8 mouse cellular contexts compared by ENCODE assay signal in genomic region chr4:106854361-106855309, GRCm38 (mm10). TPM values are rescaled to one million over a fixed set of nuclear protein-coding genes. Genes with fewer than 3 reads are reported as not detected.
DNase-seq lines count a peak whose midpoint lies in the region; ATAC-seq and TF ChIP-seq lines count a peak whose summit lies in the region.

No protein-coding gene starts in this region.

- H3K4me3 ChIP-seq in kidney, postnatal 0 days (replicated peaks; ENCODE audit: low read depth, low read length) = 0 out of 2 replicates have a peak overlapping the region, but pooled peaks have one; percentile 2
- peak overlapping the region; percentile 8; the same call in 1 of the 2 replicates for H3K4me3 ChIP-seq in cortical plate, adult 2 months (ENCODE audit: insufficient read depth, low read length)
- no peak overlapping the region for H3K4me3 ChIP-seq in hindbrain, embryonic 14.5 days (replicated peaks; ENCODE audit: low read length)
- H3K4me3 ChIP-seq in midbrain, embryonic 16.5 days (ENCODE audit: low read depth, low read length) = no peak overlapping the region

- TF ChIP-seq CTCF in kidney, postnatal 0 days (IDR thresholded peaks at IDR 0.05; ENCODE audit: low read depth) = no peak
- TF ChIP-seq CTCF in cortical plate, adult 2 months (IDR thresholded peaks at IDR 0.05; ENCODE audit: extremely low read depth, insufficient read depth, low read length) = no peak

- peak; percentile 53; the same call in 1 of the 2 replicates for ATAC-seq in kidney, postnatal 0 days (replicated peaks; ENCODE audit: low FRiP score, low read depth)
- peak; percentile 81 for ATAC-seq in hindbrain, embryonic 14.5 days (ENCODE audit: low FRiP score)
- peak; percentile 77 for ATAC-seq in midbrain, embryonic 16.5 days

- H3K4me1 ChIP-seq in kidney, postnatal 0 days (replicated peaks; ENCODE audit: insufficient read depth, low read length) = peaks cover 13% of the 10 kb centered on the region; the same call in 1 of the 2 replicates
- no peaks in the 10 kb centered on the region for H3K4me1 ChIP-seq in cortical plate, adult 2 months (ENCODE audit: control insufficient read depth, insufficient read depth, low read length)
- H3K4me1 ChIP-seq in hindbrain, embryonic 14.5 days (replicated peaks; ENCODE audit: control insufficient read depth, insufficient read depth, low read length) = peaks cover 22% of the 10 kb centered on the region
- H3K4me1 ChIP-seq in midbrain, embryonic 16.5 days (ENCODE audit: control insufficient read depth, insufficient read depth, low read length) = peaks cover 20% of the 10 kb centered on the region

- TF ChIP-seq POLR2A in cortical plate, adult 2 months (IDR thresholded peaks at IDR 0.05; ENCODE audit: extremely low read depth, insufficient read depth, low read length) = 0 out of 2 replicates have a peak, but pooled peaks have one; percentile 23

- peak; percentile 65 for DNase-seq in kidney, postnatal 0 days (ENCODE audit: low spot score)
- no peak for DNase-seq in kidney, adult 18-20 months
- no peak for DNase-seq in hindbrain, embryonic 14.5 days (ENCODE audit: low spot score)
- DNase-seq in T-cell, adult 2 months (ENCODE audit: low spot score) = no peak
- DNase-seq in frontal cortex, postnatal 14 days (ENCODE audit: low spot score in 2 of 2) = no peak
- no peak for DNase-seq in cerebellum, adult 8-10 months

- 12% methylated on average over 15 of the region's 15 CpGs for WGBS in kidney, postnatal 0 days
- WGBS in hindbrain, embryonic 14.5 days = 9% methylated on average over 14 of the region's 15 CpGs
- 7% methylated on average over 15 of the region's 15 CpGs for WGBS in midbrain, embryonic 16.5 days

- H3K9ac ChIP-seq in kidney, postnatal 0 days (ENCODE audit: low read depth, low read length) = no peak overlapping the region
- H3K9ac ChIP-seq in hindbrain, embryonic 14.5 days = peak overlapping the region; percentile 22
- H3K9ac ChIP-seq in midbrain, embryonic 16.5 days (ENCODE audit: low read depth, low read length) = peak overlapping the region; percentile 17

- H3K36me3 ChIP-seq in kidney, postnatal 0 days (ENCODE audit: insufficient read depth, low read length) = no peaks in the 10 kb centered on the region
- no peaks in the 10 kb centered on the region for H3K36me3 ChIP-seq in hindbrain, embryonic 14.5 days (replicated peaks; ENCODE audit: control insufficient read depth, insufficient read depth)
- H3K36me3 ChIP-seq in midbrain, embryonic 16.5 days (ENCODE audit: control insufficient read depth, insufficient read depth, low read length) = no peaks in the 10 kb centered on the region

- H3K27ac ChIP-seq in kidney, postnatal 0 days = peak overlapping the region; percentile 25; the same call in 1 of the 2 replicates
- no peak overlapping the region for H3K27ac ChIP-seq in cortical plate, adult 2 months (ENCODE audit: insufficient read depth, low read length)
- H3K27ac ChIP-seq in hindbrain, embryonic 14.5 days = no peak overlapping the region
- peak overlapping the region; percentile 44; the same call in 1 of the 2 replicates for H3K27ac ChIP-seq in midbrain, embryonic 16.5 days (ENCODE audit: low read length)

- H3K27me3 ChIP-seq in kidney, postnatal 0 days (ENCODE audit: insufficient read depth, low read length) = no peaks in the 10 kb centered on the region
- no peaks in the 10 kb centered on the region for H3K27me3 ChIP-seq in hindbrain, embryonic 14.5 days (ENCODE audit: control insufficient read depth, insufficient read depth, low read length)
- H3K27me3 ChIP-seq in midbrain, embryonic 16.5 days (ENCODE audit: control insufficient read depth, insufficient read depth, low read depth, low read length) = no peaks in the 10 kb centered on the region

- H3K4me2 ChIP-seq in kidney, postnatal 0 days (ENCODE audit: low read length) = peak overlapping the region; percentile 34
- H3K4me2 ChIP-seq in hindbrain, embryonic 14.5 days (replicated peaks) = peak overlapping the region; percentile 29
- peak overlapping the region; percentile 34 for H3K4me2 ChIP-seq in midbrain, embryonic 16.5 days (ENCODE audit: low read length)

- H3K9me3 ChIP-seq in kidney, postnatal 0 days (replicated peaks; ENCODE audit: low read length) = no peaks in the 10 kb centered on the region
- H3K9me3 ChIP-seq in hindbrain, embryonic 14.5 days (ENCODE audit: control insufficient read depth, low read length) = no peaks in the 10 kb centered on the region
- H3K9me3 ChIP-seq in midbrain, embryonic 16.5 days (replicated peaks; ENCODE audit: control insufficient read depth, low read length, poor library complexity, severe bottlenecking) = no peaks in the 10 kb centered on the region

RNA-seq across cellular contexts. Expression of gene Acot11, which starts 49.8 kb away (rescaled TPM):
- 1.7 and 1.9 TPM in 2 replicates for polyA plus RNA-seq in kidney, postnatal 0 days (2015; fragmentation: Nextera tagmentation; extraction: Ambion mirVana)
- 21.9 and 23.9 TPM in 2 replicates for polyA plus RNA-seq in cortical plate, adult 2 months (2012; rRNA removed)
- 2.0 and 2.1 TPM in 2 replicates for polyA plus RNA-seq in hindbrain, embryonic 14.5 days (2014; fragmentation: Nextera tagmentation; extraction: Ambion mirVana)
- polyA plus RNA-seq in midbrain, embryonic 16.5 days (2015; fragmentation: Nextera tagmentation; extraction: Ambion mirVana) = 1.9 and 2.2 TPM in 2 replicates

RNA-seq across cellular contexts. Expression of gene Ssbp3, which starts 55.9 kb away (rescaled TPM):
- polyA plus RNA-seq in kidney, postnatal 0 days (2015; fragmentation: Nextera tagmentation; extraction: Ambion mirVana) = 62.6 and 68.3 TPM in 2 replicates
- polyA plus RNA-seq in cortical plate, adult 2 months (2012; rRNA removed) = 121 and 123 TPM in 2 replicates
- 93.0 and 100 TPM in 2 replicates for polyA plus RNA-seq in hindbrain, embryonic 14.5 days (2014; fragmentation: Nextera tagmentation; extraction: Ambion mirVana)
- polyA plus RNA-seq in midbrain, embryonic 16.5 days (2015; fragmentation: Nextera tagmentation; extraction: Ambion mirVana) = 129 and 164 TPM in 2 replicates

Comparison
In these comparisons a context has a peak if more than half of its experiments do, and no peak if none do; other contexts are left out.
1. H3K27ac ChIP-seq: peak in kidney, postnatal 0 days (single experiment) and midbrain, embryonic 16.5 days (single experiment); none in cortical plate, adult 2 months (single experiment) and hindbrain, embryonic 14.5 days (single experiment).
2. H3K4me3 ChIP-seq: peak in kidney, postnatal 0 days (single experiment) and cortical plate, adult 2 months (single experiment); none in hindbrain, embryonic 14.5 days (single experiment) and midbrain, embryonic 16.5 days (single experiment).
3. Peak in every context shown above with its lines, with median percentiles within 50 percentile points of each other: ATAC-seq and H3K4me2 ChIP-seq.